Mouse (Mus musculus): Measurements from ENCODE around the gene Exoc7.

DNA sequence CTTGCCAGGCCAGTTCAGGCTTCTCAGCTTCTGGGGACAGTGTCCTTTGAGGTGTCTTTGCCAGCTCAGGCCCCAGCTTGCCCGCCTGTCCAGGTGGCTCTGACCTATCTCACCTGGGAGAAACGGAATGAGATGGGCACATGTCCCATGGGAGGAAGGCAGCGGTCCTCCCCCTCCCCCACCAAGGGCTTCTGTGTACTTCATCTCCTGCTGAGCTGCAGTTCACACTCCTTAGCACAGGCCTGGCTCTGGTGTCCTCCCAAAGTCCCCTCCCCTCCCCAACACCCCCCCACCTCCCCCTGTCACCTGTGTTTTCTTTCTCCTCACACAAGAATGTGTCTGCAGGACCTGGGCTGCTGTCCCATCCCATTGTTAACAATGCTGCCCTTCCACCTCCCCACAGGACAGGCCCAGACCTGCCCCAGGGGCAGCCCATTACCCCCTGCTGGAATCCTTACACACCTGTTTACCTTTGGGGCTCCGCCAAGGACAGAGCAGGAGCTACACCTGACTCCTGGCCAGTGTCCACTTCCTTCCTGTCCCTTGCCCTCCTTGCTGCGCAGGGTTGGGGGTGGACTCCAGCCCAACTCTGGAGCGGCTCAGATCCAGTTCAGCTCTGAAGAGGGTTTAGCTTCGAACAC is 20.1 kb upstream of the Exoc7 start:
- no peak for TF ChIP-seq EP300 (IDR thresholded peaks at IDR 0.05; ENCODE audit: low read depth)
- TF ChIP-seq CTCF (IDR thresholded peaks at IDR 0.05; ENCODE audit: low read depth), result no peak
